Mouse (Mus musculus) C2C12 (cell line): Measurements from ENCODE around the gene Ttl. TPM values are rescaled to one million over a fixed set of nuclear protein-coding genes. Genes with fewer than 3 reads are reported as not detected.

Experiments used
- H3K27me3 ChIP-seq: one replicate; pipeline ENCODE4 v1.6.1; 2011; ENCODE audit not compliant: control insufficient read depth, insufficient read depth, insufficient read length
- H3K36me3 ChIP-seq: one replicate; pipeline ENCODE4 v1.6.1; 2011; ENCODE audit not compliant: control insufficient read depth, insufficient read depth
- H3K4me3 ChIP-seq: one replicate; pipeline ENCODE4 v1.5.1; 2011; ENCODE audit warnings: mild to moderate bottlenecking, control low read depth; ENCODE audit not compliant: poor library complexity, insufficient read depth, severe bottlenecking
- H3K79me2 ChIP-seq: one replicate; pipeline ENCODE4 v1.6.1; 2011; ENCODE audit not compliant: control insufficient read depth, insufficient read depth
- H3K79me3 ChIP-seq: one replicate; pipeline ENCODE4 v1.6.1; 2011; ENCODE audit warnings: low read depth, control low read depth
- H3ac ChIP-seq: one replicate; pipeline ENCODE3; 2011; ENCODE audit warnings: low read depth; ENCODE audit not compliant: control insufficient read depth, insufficient read length
- CEBPB ChIP-seq: IDR thresholded peaks from one replicate; pipeline ENCODE4 v1.6.1; 2011; ENCODE audit warnings: low read depth, mild to moderate bottlenecking, control low read depth, moderate library complexity
- CTCF ChIP-seq: IDR thresholded peaks from one replicate; pipeline ENCODE4 v1.5.1; 2011; ENCODE audit not compliant: control insufficient read depth, insufficient read depth, insufficient read length
- FOSL1 ChIP-seq: IDR thresholded peaks from one replicate; pipeline ENCODE4 v1.8.0; 2011; ENCODE audit warnings: mild to moderate bottlenecking, low read length; ENCODE audit not compliant: poor library complexity, insufficient read depth, severe bottlenecking
- MAX ChIP-seq: IDR thresholded peaks from one replicate; pipeline ENCODE4 v1.6.1; 2011; ENCODE audit warnings: mild to moderate bottlenecking, control low read depth
- MYOD1 ChIP-seq: IDR thresholded peaks from one replicate; pipeline ENCODE4 v1.6.1; 2011; ENCODE audit warnings: low read depth; ENCODE audit not compliant: control insufficient read depth, insufficient read length
- MYOG ChIP-seq: IDR thresholded peaks from one replicate; pipeline ENCODE4 v1.6.1; 2011; ENCODE audit not compliant: control insufficient read depth, insufficient read length; ENCODE audit errors: extremely low read depth
- USF1 ChIP-seq: IDR thresholded peaks from one replicate; pipeline ENCODE4 v1.6.1; 2011; ENCODE audit warnings: low read depth, mild to moderate bottlenecking, control low read depth, moderate library complexity
- polyA plus RNA-seq: library from polyadenylated mRNA; unstranded; fragments of >200 nt; fragmentation: generic; extraction: Trizol; gene quantifications from one replicate; pipeline ENCODE4 v1.2.1, GENCODE M21; 2012; ENCODE audit warnings: missing spikeins

The Ttl gene
- polyA plus RNA-seq, 1 experiment, result 10.7 TPM

- Histone ChIP-seq H3K4me3 (no peak overlapping the region), H3K27me3 (no peaks in the 10 kb centered on the region), H3K79me3 (peaks cover 2% of the 10 kb centered on the region), H3K36me3 (peaks cover 100% of the 10 kb centered on the region), H3ac (no peak overlapping the region), H3K79me2 (no peaks in the 10 kb centered on the region)
- TF ChIP-seq FOSL1 (no peak), CTCF (no peak), USF1 (no peak), CEBPB (no peak), MYOG (no peak), MYOD1 (no peak), MAX (no peak)
These were observed 50.6 kb downstream of the Ttl start for GRCm38 (mm10) chr2:129116368-129116739.

- Histone ChIP-seq H3ac (no peak overlapping the region), H3K4me3 (no peak overlapping the region), H3K36me3 (peaks cover 100% of the 10 kb centered on the region), H3K27me3 (no peaks in the 10 kb centered on the region), H3K79me2 (no peaks in the 10 kb centered on the region), H3K79me3 (peaks cover 2% of the 10 kb centered on the region)
- TF ChIP-seq MAX (no peak), MYOD1 (no peak), CEBPB (no peak), MYOG (no peak), FOSL1 (no peak), CTCF (no peak)
These were observed 52.3 kb downstream of the Ttl start for GRCm38 (mm10) chr2:129118061-129118460.

GRCm38 (mm10) chr2:129121986-129122385, 56.2 kb downstream of the Ttl start:
- no peaks in the 10 kb centered on the region for H3K79me2 ChIP-seq
- no peak overlapping the region for H3ac ChIP-seq
- peaks cover 3% of the 10 kb centered on the region for H3K79me3 ChIP-seq
- TF ChIP-seq FOSL1, result no peak
- no peak for TF ChIP-seq USF1
- no peak for TF ChIP-seq CEBPB
- no peak for TF ChIP-seq MYOG
- TF ChIP-seq MYOD1, result no peak
- TF ChIP-seq MAX, result no peak
- no peak for TF ChIP-seq CTCF
- no peaks in the 10 kb centered on the region for H3K27me3 ChIP-seq
- no peak overlapping the region for H3K4me3 ChIP-seq
- H3K36me3 ChIP-seq, result peaks cover 94% of the 10 kb centered on the region

- no peak for TF ChIP-seq CEBPB
- TF ChIP-seq FOSL1, result no peak
- no peak for TF ChIP-seq MYOD1
- peak; percentile 85 for TF ChIP-seq MAX
- TF ChIP-seq MYOG, result no peak
- TF ChIP-seq CTCF, result no peak
- no peak for TF ChIP-seq USF1
- Histone ChIP-seq H3K36me3 (peaks cover 39% of the 10 kb centered on the region), H3K27me3 (no peaks in the 10 kb centered on the region)
These were observed 63.7 kb downstream of the Ttl start, which contains the start of gene Chchd5 for GRCm38 (mm10) chr2:129129412-129129929. Gene Chchd5 (plus strand): TSS chr2:129129700.

GRCm38 (mm10) chr2:129129987-129130545, 64.3 kb downstream of the Ttl start:
- peak overlapping the region; percentile 76 for H3ac ChIP-seq
- H3K79me2 ChIP-seq, result peaks cover 24% of the 10 kb centered on the region
- TF ChIP-seq CEBPB, result no peak
- no peak for TF ChIP-seq MAX
- TF ChIP-seq CTCF, result no peak
- TF ChIP-seq MYOD1, result no peak
- TF ChIP-seq USF1, result no peak
- no peak for TF ChIP-seq MYOG
- no peak for TF ChIP-seq FOSL1
- no peaks in the 10 kb centered on the region for H3K27me3 ChIP-seq
- peaks cover 33% of the 10 kb centered on the region for H3K36me3 ChIP-seq
- peaks cover 8% of the 10 kb centered on the region for H3K79me3 ChIP-seq
- H3K4me3 ChIP-seq, result peak overlapping the region; percentile 75

More at GRCm38 (mm10) chr2:129129412-129129929, 63.7 kb downstream of the Ttl start, which contains the start of gene Chchd5:
- Histone ChIP-seq H3K79me2 (peaks cover 24% of the 10 kb centered on the region), H3ac (peak within 1 kb of the TSS; percentile 88), H3K4me3 (peak within 1 kb of the TSS; percentile 75), H3K79me3 (peaks cover 8% of the 10 kb centered on the region)

GRCm38 (mm10) chr2:129130776-129131175, 65.0 kb downstream of the Ttl start:
- Histone ChIP-seq H3ac (peak overlapping the region; percentile 19), H3K79me3 (peaks cover 8% of the 10 kb centered on the region), H3K36me3 (peaks cover 26% of the 10 kb centered on the region), H3K4me3 (peak overlapping the region; percentile 75), H3K79me2 (peaks cover 24% of the 10 kb centered on the region), H3K27me3 (no peaks in the 10 kb centered on the region)
- TF ChIP-seq USF1 (no peak), MYOD1 (no peak), MAX (no peak), CTCF (no peak), CEBPB (no peak), FOSL1 (no peak), MYOG (no peak)
